Mouse (Mus musculus): ENCODE results near the gene Gm10282.

- no peak for TF ChIP-seq CTCF (IDR thresholded peaks at IDR 0.05; ENCODE audit: insufficient read depth, low read length)
- TF ChIP-seq POLR2A (IDR thresholded peaks at IDR 0.05; ENCODE audit: borderline replicate concordance, extremely low read depth, low read depth, low read length): no peak; the same call in 1 of the 2 replicates
These were observed 14.3 kb upstream of the Gm10282 start for GRCm38 (mm10) chr8:72319397-72319796.
